Mouse (Mus musculus) B cell, adult 2 months (primary cell): ENCODE data around the gene Cracr2b.
"Not testable (repeated sequence)": the region's sequence is repeated elsewhere in the genome, so short reads cannot be mapped to it uniquely, and the experiment has no call there.

Experiments
- DNase-seq, 2 experiments: peaks; one replicate each; pipeline ENCODE4 v3.0.0; 2022

Cracr2b gene

DNA sequence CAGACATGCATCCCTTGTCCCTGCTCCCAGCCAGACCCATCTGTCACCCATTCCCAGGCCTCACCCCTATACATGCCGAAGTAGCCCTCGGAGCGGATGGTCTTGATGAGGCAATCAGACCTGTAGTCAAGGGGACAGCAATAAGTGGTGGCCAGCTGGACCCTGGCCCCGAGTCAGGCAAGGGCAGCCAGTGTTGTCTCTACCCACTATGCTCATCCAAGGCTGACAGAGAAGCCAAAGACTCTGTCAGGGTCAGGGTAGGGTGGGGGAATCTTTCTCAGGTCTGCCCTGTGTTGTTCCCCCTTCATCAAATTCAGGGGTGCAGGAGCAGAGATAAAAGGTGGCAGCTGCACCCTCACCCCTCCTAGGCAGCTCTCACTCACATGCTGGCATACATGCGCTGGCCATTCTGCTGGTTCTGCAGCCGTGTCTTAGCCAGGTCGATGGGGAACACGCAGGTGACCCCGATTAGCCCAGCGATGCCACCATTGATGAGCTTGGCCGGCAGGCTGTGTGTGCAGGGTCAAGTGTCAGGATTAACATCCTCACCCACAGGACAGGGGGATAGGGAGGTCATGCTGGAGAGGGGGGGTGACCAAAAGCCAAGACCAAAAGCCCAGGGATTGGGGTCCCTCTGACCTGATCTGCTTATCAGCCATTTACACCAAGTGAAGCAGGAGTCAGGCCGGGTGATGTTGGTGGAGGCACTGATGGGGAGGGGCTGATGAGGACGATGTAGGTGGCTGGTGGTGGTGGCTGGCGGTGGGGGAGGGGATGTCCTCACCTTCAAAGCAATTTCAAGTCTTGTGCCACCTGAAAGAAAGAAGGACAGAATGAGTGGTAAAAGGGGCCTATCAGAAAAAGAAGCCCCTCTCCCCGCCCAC, 27.1 kb upstream of the Cracr2b start:
- DNase-seq = no peak

DNA sequence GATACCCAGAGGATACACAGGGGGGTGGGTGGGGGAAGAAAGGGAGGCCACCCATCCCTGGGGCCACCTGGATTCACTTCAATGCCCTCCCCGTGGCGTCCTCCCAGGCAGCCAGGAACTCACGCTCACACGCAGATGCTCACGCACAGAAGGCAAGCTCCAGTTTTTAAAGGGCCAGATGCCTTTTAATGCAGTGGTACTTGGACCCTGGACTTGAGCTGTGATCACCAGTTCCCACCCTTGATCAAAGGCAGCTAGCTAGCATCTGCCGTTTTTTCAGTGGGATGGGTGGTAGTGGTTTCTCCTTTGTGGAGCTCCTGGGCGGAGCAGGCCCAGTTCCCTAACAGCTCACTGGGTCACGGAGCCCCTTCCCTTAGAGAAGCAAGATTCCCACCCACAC, 26.4 kb upstream of the Cracr2b start:
- no peak for DNase-seq

DNA sequence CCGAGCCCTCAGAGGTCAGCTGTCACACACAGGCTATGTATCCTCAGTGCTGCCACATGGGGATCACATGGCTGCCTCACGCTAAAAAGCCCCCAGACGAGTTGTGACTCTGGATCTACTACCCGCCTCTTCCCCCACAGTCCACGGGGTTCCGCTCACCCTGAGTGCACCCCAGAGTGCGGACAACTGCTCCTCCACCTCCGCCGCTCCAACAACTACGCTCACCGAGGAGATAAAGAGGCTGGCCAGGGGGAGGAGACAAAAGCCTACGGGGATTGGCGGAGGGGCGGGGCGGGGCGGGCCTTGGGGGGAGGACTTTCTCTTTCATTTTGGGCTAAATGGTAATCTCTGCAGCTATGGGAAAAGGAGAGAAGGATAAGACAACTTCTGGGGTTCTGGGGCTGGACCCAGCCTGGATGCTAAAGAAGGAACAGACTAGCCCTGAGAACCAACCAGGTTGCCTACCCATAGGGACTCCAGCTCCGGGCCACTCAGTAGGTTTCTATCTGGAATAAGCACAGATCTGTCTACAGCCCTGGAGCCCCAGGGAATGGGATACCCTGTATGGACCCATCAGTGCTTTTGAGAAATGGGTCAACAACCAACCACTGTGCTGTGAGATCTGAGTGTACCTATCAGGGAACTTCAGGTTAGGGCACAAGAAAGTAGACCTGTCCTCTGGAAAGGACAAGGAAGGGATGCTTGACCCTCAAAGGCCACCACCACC, 25.6 kb upstream of the Cracr2b start:
- DNase-seq = peak; percentile 62 to 67

DNA sequence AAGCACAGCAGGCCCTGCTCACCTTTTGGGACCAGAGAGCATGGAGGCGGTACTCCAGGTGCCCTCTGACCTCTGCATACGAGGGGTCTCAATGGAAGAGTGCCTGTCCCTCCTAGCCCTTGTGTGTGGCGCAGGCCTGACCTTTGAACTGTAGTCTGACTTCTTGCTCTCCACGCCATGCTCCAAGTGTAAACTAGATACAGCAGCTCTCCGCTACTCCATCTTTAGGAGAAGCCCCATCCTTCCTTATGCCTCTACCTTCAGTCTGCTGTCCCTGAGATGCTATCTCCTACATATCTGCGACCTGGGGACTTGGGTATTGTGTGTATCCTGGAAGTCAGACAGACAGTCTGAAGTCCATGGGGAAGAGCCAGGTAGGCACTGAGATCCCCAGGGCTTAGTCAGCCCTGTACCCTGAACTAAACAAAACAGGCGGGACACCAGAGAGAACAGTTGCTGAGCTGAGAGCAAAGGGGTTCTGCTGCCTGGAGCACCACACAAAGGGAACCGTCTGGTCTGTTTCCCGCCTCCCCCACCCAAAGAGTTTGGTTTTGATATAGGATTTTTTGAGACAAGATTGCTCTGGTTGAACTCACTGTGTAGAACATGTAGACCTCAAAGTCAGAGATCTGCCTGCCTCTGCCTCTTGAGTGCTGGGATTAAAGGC, 24.9 kb upstream of the Cracr2b start:
- no peak for DNase-seq

DNA sequence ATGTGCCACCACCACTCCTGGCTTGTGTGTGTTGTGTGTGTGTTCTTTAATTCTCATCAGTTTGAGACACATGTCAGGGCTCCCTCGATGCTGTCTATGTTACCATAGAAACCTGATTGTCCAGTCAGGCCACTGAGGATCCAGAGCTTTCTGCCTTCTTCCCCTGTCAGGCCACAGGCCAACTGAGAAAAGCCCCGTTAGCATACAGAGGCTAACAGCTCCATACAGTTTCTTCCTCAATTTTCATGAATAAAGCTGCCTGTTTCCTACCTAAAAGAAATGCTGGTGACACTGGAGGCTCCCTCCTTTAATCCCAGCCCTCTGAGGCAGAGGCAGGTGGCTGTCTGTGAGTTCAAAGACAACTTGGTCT, 24.4 kb upstream of the Cracr2b start:
- no peak for DNase-seq

DNA sequence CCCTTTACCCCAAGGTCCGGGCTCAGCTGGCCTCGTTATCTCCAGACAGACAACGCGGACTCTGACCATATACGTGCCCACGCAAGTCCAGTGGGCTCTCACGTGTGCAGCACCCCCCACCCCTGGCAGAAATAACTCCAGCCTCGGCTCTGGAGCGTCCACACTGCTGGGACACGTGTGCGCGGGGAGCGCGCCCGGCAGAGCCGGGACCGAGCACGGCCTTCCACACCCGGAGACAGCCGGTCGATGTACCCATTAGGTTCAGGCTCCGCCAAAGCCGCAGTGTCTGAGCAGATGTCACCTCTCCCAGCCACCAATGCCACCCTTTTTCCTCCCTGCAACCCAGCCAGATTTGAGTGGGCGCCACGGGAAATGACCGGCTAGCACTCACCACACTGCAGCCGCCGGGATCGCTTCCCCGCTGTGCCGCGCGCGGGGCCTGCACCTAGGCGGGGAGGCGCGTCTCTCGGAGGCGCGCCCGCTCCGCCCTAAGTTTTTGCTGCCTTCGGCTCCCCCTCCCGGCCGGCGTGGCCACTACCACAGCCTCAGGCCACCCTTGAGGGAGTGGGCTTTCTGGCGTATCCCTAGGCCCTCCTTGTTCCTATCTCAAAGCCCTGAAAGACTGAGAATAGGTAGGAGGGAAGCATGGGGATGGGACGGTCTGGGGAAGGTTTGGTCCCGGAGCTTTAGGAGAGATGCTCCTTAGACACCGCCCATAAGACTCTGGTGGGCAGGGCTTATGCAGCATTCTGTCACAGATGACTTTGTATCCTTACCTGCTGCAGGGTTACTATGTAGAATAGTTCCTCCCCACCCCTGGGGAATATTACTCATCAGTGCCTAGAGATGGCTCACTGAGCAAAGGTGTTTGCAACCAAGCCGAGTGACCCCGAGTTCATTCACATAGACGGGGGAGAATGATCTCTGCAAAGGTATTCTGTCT, 23.4 kb upstream of the Cracr2b start, which contains the start of gene Slc25a22:
Slc25a22 (minus strand) TSS at position 715 of the 943 bp plus-strand sequence.
- peak; percentile 89 to 90 for DNase-seq

DNA sequence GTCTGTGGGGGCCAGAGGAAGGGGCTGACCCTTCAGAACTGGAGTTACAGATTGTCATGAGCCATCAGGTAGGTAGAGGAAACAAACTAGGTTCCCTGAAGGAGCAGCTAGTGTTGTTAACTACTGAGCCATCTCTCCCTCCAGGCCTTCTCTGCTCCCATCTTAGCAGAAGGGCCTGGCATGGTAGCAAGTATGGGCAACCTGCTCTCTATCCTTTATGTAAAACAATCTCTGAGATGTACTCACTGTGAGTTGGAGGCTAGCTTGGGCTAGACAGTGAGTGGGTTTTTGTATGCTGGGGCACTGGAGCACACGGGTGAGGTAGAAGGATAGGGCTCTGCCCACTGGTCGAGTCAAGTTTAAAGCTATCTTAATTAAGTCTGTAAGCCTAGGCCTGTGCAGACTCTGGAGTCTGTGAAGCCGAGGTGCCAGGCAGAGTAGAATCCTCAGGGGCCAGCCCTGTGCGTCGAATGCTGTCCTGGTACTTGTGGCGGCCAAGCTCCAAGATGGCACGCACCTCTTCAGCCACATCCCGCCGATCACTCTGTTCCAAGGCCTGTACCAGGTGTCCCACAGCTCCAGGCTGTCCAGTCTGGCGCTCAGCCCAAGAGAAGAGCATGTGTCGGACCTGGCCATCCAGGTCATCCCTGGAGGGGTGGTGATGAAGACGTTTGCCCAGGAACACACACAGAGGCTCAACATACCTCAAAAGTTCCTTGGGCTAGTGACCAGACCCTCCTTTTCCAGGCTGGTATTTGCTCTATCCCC, 22.5 kb upstream of the Cracr2b start:
- DNase-seq = no peak

DNA sequence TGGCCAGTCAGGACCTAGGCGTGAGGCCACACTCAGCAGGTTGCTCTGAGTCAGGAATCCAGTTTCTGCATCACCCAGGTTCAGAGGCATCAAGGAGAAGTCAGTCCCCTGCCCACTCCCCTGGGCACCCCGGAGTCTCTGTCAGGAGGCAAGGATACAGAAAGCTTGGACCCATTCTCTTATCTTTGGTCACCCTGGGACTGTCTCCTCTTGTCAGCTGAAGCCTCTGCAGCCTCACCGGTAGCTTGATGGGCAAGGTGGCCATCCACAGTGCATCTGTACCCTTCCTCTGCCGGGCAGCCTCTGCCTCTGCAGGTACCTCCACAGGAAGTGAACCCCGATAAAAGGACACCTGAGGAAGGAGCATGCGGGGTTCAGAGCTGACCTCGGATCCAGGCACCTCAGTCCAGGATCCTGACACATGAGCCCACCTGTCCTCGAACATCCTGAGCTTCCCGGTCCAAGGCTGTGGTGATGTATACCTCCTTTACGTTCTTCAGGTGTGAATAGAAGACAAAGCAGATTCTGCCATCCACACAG, 21.7 kb upstream of the Cracr2b start:
- no peak for DNase-seq

DNA sequence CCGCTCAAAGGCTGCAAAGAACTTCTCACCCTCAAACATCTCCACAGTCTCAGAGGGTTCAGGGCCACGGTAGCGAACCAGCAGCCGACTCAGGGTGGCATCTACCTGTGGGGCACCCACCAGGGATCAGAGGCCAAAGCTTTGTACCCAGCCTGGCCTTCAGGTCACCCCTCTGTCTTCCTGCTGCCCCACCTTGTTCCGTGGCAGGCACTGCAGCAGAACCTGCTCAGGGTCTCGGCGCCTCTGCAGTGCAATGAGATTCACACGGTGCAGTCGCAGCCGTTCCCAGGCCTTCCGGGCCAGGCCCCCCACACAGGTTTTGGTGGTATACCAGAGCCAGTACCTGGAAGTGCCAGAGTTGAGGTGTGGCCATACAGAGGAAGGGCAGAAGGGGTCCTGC, 21.1 kb upstream of the Cracr2b start:
- DNase-seq = no peak

DNA sequence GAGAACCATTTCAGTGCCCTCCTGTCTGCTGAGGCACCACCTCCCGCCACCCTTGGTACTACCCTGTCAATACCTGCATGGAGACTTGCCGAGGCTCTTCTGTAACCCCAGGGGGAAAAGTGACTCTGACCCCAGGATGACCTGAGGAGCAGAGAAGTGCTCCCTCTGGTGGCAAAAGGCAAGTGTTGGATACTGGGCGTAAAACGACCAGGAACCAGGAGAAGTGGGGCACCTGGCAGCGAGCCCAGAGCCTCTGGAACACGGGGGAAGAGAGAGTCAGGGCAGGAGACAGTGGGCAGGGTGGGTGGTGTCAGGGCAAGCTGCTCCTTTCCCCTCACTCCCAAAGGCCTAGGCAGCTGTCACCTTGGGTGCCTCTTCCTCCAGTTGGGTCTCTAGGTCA, 20.3 kb upstream of the Cracr2b start:
- peak; percentile 63 for DNase-seq

DNA sequence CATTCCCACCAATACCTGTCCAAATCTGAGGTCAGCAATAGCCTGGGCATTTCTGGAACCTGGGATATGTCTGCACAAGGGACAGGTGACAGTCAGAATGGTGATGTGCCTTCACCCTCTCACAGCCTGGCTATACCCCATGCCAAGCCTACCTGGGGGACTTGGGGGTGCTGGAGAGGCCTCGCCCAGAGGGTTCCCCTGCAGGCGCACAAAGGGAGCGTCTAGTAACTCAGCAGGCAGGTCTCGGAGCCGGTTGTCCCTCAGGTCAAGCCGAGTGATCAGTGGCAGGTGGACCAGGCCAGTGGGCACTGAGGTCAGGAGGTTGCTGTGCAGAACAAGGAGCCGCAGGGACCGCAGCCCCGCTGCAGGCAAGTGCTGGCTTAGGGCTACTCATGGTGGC, 19.4 kb upstream of the Cracr2b start:
- no peak for DNase-seq

DNA sequence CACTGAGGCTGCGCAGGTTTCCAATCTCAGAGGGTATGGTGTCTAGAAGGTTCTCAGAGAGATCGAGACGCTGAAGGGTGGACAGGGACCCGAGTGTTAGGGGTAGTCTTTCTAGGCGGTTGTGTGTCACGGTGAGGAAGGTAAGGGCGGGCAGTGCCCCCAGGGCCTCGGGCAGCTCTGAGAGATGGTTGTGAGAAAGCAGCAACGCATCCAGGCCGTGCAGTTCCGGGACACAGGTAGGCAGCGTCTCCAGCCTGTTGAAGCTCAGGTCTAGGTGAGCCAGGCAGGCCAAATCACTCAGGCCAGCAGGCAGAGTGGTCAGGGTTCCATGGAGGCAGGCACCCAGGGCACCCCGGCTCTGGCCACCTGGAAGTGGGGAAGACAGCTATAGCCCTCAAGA, 18.7 kb upstream of the Cracr2b start:
- no peak for DNase-seq

DNA sequence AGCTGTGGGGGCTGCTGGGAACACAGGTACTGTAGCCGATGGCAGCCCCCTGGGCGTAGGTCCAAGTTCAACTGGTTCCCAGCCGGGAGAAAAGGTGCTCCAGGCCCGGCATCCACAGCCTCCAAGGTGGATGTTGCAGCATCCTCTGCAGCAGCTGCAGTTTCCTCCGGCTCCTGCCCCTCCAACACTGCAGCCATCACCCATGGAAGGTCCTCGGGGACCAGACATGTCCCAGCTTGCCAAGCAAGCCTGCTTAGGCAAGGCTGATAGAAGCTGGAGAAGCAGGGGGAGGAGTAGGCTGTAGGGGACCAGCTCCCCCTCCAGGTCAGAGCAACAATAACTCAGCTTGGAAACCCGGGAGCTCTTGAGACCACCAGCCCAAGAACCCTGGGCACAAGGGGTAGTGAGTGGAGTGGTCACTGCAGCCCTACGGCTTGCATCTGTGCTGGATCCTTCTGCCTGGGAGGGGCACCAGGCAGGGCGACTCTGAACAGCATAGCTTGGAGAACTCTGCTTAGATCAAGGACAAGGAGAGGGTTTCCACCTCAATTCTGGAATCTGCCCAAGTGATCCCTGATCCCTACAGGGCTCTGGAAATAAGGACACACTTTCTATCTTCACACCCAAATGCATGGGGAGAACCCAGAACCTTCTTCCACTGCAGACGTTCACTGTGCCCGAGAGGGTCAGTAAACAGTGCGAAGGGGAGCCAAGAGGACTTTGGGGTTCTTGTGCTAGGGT, 17.6 kb upstream of the Cracr2b start:
- DNase-seq = no peak

DNA sequence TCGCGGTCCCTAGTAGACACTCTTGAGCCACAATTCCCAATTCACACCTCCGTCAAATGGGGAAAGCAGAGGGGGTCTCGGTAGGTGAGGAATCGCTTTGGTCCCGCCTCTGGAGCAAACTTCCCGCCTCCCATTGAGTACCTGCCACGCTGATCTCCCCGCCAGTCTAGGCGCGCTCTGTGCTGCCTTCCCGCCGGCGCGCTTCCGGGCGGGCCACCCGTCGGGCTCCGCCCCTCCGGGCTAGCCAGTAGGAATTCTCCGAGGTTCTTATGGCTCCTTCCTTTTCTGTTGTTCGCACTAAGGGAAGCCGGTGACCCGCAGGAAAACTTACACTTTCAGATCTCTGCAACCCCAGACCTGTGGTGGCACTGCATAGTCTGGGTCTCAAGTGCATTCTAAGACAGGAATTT, 17.1 kb upstream of the Cracr2b start, which contains the start of gene Pidd1:
Pidd1 (minus strand) TSS at position 198 of the 410 bp plus-strand sequence.
- DNase-seq = peak; percentile 45 to 48

DNA sequence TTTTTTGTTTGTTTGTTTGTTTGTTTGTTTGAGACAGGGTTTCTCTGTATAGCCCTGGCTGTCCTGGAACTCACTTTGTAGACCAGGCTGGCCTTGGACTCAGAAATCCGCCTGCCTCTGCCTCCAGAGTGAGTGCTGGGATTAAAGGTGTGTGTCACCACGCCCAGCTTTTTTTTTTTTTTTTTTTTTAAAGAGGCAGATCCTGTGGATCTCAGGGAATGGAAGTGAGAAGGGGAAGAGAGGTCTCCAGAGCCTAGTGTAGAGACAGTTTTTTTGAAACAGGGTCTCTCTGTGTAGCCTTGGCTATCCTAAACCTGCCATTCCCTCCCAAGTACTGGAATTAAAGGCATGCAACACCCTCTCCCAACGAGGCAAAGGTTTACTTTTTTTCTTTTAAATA, 14.5 kb upstream of the Cracr2b start:
- not testable (repeated sequence) for DNase-seq

DNA sequence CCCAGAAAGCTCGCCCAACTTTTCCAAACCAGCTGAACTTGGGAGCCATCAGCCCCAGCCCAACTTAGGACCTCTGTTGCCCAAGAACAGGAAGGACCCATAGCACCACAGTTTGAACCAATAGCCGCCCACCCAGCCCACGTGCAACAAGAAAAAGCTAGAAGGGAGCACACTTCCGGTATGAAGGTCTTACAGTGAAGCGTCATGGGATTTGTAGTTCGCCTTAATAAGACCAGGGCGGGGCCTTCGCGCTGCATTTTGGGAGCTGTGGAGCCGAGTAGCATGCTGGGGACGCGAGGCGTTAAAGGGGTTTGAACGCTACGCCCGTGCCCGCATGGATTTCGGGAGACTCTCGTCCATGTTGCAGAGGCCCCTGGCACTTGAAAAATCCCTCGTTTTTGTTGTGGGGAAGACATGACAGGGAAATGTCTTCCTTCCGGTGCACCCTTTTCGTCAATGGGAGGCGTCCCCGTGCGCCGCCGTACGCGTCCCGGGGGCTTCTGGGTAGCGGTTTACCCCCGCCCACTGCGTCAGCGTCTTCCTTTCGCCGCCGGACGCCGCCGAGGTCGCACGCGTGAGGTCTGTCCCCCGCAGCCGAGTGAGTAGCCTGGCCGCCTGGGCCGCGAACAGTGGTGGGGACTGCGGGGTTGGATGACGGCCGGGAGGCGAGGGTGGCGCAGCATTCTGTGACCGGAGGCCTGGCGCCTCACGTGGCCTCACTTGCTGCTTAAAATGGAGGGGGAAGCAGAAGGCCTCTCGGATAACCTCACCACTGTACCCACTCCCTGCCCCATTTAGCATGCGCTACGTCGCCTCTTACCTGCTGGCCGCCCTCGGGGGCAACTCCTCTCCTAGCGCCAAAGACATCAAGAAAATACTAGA, 13.5 kb upstream of the Cracr2b start, which contains the start of gene Rplp2:
Rplp2 (plus strand) TSS at position 261 of the 882 bp plus-strand sequence.
- DNase-seq = peak; percentile 95 to 96

DNA sequence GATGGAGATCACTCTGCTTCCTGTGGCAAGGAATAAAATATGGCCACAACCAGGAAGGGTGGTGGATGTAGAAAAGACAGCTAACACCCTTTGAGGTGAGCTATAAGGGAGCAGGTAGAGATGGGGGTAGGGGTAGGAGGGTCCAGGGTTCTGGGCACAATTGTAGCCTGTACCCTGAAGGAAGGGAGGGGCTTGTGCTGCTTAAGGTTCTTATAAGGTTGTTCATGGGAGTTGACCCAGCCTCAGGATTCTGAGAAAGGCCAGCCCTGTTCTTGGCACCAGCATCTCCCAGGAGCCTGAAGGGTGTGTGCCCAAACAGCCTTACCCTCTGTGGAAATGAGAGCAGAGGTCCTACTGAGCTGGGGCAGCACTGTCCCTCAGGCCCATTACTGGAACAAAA, 9.0 kb upstream of the Cracr2b start:
- DNase-seq = no peak

DNA sequence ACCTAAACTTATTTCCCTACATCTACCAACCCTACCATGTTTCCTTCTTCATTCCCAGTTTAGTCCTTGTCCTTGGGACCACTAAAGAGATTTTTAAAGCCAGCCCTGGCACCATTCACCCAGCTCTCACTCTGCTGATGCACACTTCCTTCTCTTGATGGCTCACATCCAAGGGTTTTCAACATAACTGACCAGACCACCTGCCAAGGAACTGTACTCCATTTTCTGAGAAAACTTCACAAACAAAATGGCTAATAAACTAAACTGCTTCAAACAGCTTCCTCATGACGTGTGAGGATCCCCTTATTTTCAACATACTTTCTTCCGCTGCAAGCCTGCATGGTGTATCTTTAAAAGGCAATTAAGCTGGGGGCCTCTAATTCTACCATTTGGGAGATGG, 7.3 kb upstream of the Cracr2b start:
- DNase-seq = no peak

DNA sequence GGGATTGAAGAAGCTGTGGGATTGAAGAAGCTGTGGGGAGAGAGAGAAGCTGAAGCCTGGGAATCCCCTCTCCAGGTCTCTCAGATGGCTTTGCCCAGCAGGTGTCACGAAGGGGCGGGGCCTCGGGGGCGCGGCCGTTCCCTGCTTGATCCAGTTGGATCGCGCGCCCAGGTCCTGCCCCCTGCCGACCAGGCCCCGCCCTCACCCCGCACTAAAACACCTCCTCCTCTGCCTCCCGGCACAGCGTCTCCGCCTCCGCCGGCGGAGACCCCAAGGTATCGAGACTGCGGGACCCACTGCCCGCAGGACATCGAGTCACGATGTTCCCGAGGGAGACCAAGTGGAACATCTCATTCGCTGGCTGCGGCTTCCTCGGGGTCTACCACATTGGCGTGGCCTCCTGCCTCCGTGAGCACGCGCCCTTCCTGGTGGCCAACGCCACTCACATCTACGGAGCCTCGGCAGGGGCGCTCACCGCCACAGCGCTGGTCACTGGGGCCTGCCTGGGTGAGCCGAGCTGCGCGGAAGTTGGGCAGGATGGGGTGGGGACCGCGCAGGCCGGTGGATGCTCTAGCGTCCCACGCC, 5.8 kb upstream of the Cracr2b start, which contains the start of gene Pnpla2:
Pnpla2 (plus strand) TSS at position 232 of the 585 bp plus-strand sequence.
- peak; percentile 97 to 98 for DNase-seq
